Mouse (Mus musculus): Measurements from ENCODE around the gene Psmc5. TPM values are rescaled to one million over a fixed set of nuclear protein-coding genes. Genes with fewer than 3 reads are reported as not detected.
"Not testable (repeated sequence)": the region's sequence is repeated elsewhere in the genome, so short reads cannot be mapped to it uniquely, and the experiment has no call there.

Gene Psmc5
- polyA plus RNA-seq, 1 experiment from 2014 or later = 389 TPM

- DNase-seq (ENCODE audit: low spot score); ATAC-seq (replicated peaks; ENCODE audit: insufficient number of reproducible peaks, low FRiP score, low TSS enrichment, low read depth); H3K27me3 ChIP-seq (ENCODE audit: control insufficient read depth, insufficient read depth, low read length); H3K9me3 ChIP-seq (replicated peaks; ENCODE audit: control insufficient read depth, low read length); H3K4me3 ChIP-seq (ENCODE audit: low read depth, low read length); H3K27ac ChIP-seq (replicated peaks; ENCODE audit: low read depth, low read length); H3K4me1 ChIP-seq (ENCODE audit: control insufficient read depth, insufficient read depth, low read length); H3K9ac ChIP-seq (replicated peaks; ENCODE audit: low read length); H3K4me2 ChIP-seq (ENCODE audit: low read depth, low read length): not testable (repeated sequence)
- H3K36me3 ChIP-seq (replicated peaks; ENCODE audit: control insufficient read depth, insufficient read depth, low read depth, low read length) = peaks cover 12% of the 10 kb centered on the region
- 78% methylated on average over 8 of the region's 8 CpGs for WGBS
These were observed 22.0 kb upstream of the Psmc5 start for GRCm38 (mm10) chr11:106233978-106234377.

DNA sequence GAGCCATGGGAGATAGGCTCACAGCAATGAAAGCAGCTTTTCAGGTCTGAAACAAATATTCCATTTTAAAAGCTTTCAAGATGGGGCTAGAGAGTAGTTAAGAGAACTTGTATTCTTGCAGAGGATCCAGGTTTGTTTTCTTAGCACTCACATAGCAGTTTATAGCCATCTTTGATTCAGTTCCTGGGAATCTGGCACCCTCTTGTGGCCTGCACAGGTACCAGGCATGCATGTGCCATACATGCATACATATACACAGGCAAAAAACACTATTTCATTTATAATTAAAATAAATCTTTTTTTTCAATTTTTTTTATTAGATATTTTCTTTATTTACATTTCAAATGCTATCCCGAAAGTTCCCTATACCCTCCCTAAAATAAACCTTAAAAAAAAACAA is 9.1 kb upstream of the Psmc5 start:
- 94% methylated on average over 1 of the region's 1 CpGs for WGBS
- no peak overlapping the region for H3K4me2 ChIP-seq (ENCODE audit: low read depth, low read length)
- H3K27ac ChIP-seq (replicated peaks; ENCODE audit: low read depth, low read length) = no peak overlapping the region
- H3K9ac ChIP-seq (replicated peaks; ENCODE audit: low read length) = no peak overlapping the region
- H3K27me3 ChIP-seq (ENCODE audit: control insufficient read depth, insufficient read depth, low read length) = no peaks in the 10 kb centered on the region
- 0 out of 2 replicates have a peak, but pooled peaks cover 3% of the 10 kb centered on the region for H3K9me3 ChIP-seq (replicated peaks; ENCODE audit: control insufficient read depth, low read length)
- H3K4me3 ChIP-seq (ENCODE audit: low read depth, low read length) = no peak overlapping the region
- H3K4me1 ChIP-seq (ENCODE audit: control insufficient read depth, insufficient read depth, low read length) = no peaks in the 10 kb centered on the region
- peaks cover 34% of the 10 kb centered on the region for H3K36me3 ChIP-seq (replicated peaks; ENCODE audit: control insufficient read depth, insufficient read depth, low read depth, low read length)
- no peak for DNase-seq (ENCODE audit: low spot score)
- no peak for ATAC-seq (replicated peaks; ENCODE audit: insufficient number of reproducible peaks, low FRiP score, low TSS enrichment, low read depth)

DNA sequence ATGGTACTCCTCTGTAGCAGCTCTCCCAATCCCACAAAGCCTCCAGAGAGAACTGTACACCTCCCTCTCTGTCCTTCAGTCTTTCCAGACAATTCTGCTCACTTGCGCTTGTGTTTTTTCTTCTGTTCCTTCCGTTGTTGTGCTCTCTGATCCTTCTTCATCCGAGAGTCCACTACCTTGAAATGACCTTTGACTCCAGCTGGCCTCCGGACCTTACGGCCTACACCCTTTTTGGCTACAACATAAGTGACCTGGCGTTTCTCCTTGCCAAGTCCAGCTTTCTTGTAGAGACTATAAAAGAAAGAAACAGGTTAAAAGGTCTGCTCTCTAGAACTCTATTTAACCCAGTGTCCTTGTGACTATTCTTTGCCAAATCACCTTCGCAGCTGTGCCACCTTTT is 6.6 kb upstream of the Psmc5 start:
- 82% methylated on average over 7 of the region's 7 CpGs for WGBS
- peaks cover 34% of the 10 kb centered on the region for H3K36me3 ChIP-seq (replicated peaks; ENCODE audit: control insufficient read depth, insufficient read depth, low read depth, low read length)

DNA sequence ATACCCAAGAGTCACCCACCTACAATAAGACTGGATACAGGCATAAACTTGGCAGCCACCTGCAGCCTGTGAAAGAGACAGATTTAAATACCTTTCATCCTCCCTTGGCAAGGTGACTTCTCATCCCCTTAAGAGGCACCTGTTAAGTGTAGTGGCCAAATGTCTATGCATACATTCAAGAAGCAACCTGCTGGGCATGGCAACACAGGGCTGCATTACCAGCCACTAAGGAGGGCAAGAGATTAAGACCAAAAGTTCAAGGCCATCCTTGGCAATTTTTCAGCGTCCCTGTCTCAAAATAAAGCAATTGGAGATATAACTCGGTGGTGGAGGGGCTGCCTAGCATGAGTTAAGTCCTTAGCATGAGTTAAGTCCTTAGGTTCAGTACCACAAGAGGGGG is 1.2 kb upstream of the Psmc5 start:
- Histone ChIP-seq H3K27ac (replicated peaks; ENCODE audit: low read depth, low read length) (no peak overlapping the region), H3K9ac (replicated peaks; ENCODE audit: low read length) (no peak overlapping the region), H3K4me1 (ENCODE audit: control insufficient read depth, insufficient read depth, low read length) (0 out of 2 replicates have a peak, but pooled peaks cover 2% of the 10 kb centered on the region), H3K4me3 (ENCODE audit: low read depth, low read length) (peak overlapping the region; percentile 59), H3K27me3 (ENCODE audit: control insufficient read depth, insufficient read depth, low read length) (no peaks in the 10 kb centered on the region), H3K4me2 (ENCODE audit: low read depth, low read length) (peak overlapping the region; percentile 90), H3K36me3 (replicated peaks; ENCODE audit: control insufficient read depth, insufficient read depth, low read depth, low read length) (peaks cover 17% of the 10 kb centered on the region), H3K9me3 (replicated peaks; ENCODE audit: control insufficient read depth, low read length) (no peaks in the 10 kb centered on the region)
- WGBS = 21% methylated on average over 2 of the region's 2 CpGs
- DNase-seq (ENCODE audit: low spot score) = no peak
- ATAC-seq (replicated peaks; ENCODE audit: insufficient number of reproducible peaks, low FRiP score, low TSS enrichment, low read depth) = no peak

More for the DNA sequence above, 6.6 kb upstream of the Psmc5 start:
- no peak overlapping the region for H3K9ac ChIP-seq (replicated peaks; ENCODE audit: low read length)
- H3K4me3 ChIP-seq (ENCODE audit: low read depth, low read length) = no peak overlapping the region
- no peaks in the 10 kb centered on the region for H3K4me1 ChIP-seq (ENCODE audit: control insufficient read depth, insufficient read depth, low read length)
- 0 out of 2 replicates have a peak, but pooled peaks cover 3% of the 10 kb centered on the region for H3K9me3 ChIP-seq (replicated peaks; ENCODE audit: control insufficient read depth, low read length)
- no peaks in the 10 kb centered on the region for H3K27me3 ChIP-seq (ENCODE audit: control insufficient read depth, insufficient read depth, low read length)
- no peak for ATAC-seq (replicated peaks; ENCODE audit: insufficient number of reproducible peaks, low FRiP score, low TSS enrichment, low read depth)
- H3K4me2 ChIP-seq (ENCODE audit: low read depth, low read length) = no peak overlapping the region
- H3K27ac ChIP-seq (replicated peaks; ENCODE audit: low read depth, low read length) = no peak overlapping the region
- no peak for DNase-seq (ENCODE audit: low spot score)

DNA sequence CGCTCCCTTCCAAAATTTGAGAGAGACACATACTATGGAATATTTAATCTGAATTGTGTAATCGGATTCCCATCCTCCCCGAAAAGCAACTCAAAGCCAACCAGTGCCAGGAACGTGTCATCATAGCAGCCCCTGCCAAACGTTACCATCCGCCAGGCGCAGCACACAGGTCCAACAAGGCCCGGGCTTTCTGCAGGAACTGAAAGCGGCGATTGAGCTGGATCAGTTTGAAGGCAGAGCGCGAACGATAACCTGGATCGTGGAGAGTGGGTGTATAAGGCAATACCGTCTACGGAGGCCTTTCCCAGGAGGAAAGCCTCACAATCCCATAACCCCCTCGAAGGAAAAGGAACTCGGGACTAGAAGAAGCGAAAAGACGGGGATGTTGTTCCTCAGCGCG is 780 bp upstream of the Psmc5 start:
- H3K9ac ChIP-seq (replicated peaks; ENCODE audit: low read length) = peak overlapping the region; percentile 65
- H3K9me3 ChIP-seq (replicated peaks; ENCODE audit: control insufficient read depth, low read length) = no peaks in the 10 kb centered on the region
- H3K4me3 ChIP-seq (ENCODE audit: low read depth, low read length) = peak overlapping the region; percentile 59
- 0 out of 2 replicates have a peak, but pooled peaks cover 2% of the 10 kb centered on the region for H3K4me1 ChIP-seq (ENCODE audit: control insufficient read depth, insufficient read depth, low read length)
- no peak for ATAC-seq (replicated peaks; ENCODE audit: insufficient number of reproducible peaks, low FRiP score, low TSS enrichment, low read depth)
- no peak for DNase-seq (ENCODE audit: low spot score)
- peak overlapping the region; percentile 90 for H3K4me2 ChIP-seq (ENCODE audit: low read depth, low read length)
- 5% methylated on average over 22 of the region's 22 CpGs for WGBS
- H3K36me3 ChIP-seq (replicated peaks; ENCODE audit: control insufficient read depth, insufficient read depth, low read depth, low read length) = peaks cover 13% of the 10 kb centered on the region
- H3K27me3 ChIP-seq (ENCODE audit: control insufficient read depth, insufficient read depth, low read length) = no peaks in the 10 kb centered on the region
- no peak overlapping the region for H3K27ac ChIP-seq (replicated peaks; ENCODE audit: low read depth, low read length)

- Histone ChIP-seq H3K4me3 (ENCODE audit: low read depth, low read length) (peak overlapping the region; percentile 59), H3K27me3 (ENCODE audit: control insufficient read depth, insufficient read depth, low read length) (no peaks in the 10 kb centered on the region), H3K9me3 (replicated peaks; ENCODE audit: control insufficient read depth, low read length) (no peaks in the 10 kb centered on the region), H3K36me3 (replicated peaks; ENCODE audit: control insufficient read depth, insufficient read depth, low read depth, low read length) (peaks cover 7% of the 10 kb centered on the region), H3K4me1 (ENCODE audit: control insufficient read depth, insufficient read depth, low read length) (0 out of 2 replicates have a peak, but pooled peaks cover 2% of the 10 kb centered on the region), H3K27ac (replicated peaks; ENCODE audit: low read depth, low read length) (no peak overlapping the region), H3K9ac (replicated peaks; ENCODE audit: low read length) (peak overlapping the region; percentile 65), H3K4me2 (ENCODE audit: low read depth, low read length) (peak overlapping the region; percentile 59)
- 69% methylated on average over 5 of the region's 5 CpGs for WGBS
- ATAC-seq (replicated peaks; ENCODE audit: insufficient number of reproducible peaks, low FRiP score, low TSS enrichment, low read depth) (no peak), DNase-seq (ENCODE audit: low spot score) (no peak)
These were observed 821 bp downstream of the Psmc5 start for GRCm38 (mm10) chr11:106256775-106257174.

DNA sequence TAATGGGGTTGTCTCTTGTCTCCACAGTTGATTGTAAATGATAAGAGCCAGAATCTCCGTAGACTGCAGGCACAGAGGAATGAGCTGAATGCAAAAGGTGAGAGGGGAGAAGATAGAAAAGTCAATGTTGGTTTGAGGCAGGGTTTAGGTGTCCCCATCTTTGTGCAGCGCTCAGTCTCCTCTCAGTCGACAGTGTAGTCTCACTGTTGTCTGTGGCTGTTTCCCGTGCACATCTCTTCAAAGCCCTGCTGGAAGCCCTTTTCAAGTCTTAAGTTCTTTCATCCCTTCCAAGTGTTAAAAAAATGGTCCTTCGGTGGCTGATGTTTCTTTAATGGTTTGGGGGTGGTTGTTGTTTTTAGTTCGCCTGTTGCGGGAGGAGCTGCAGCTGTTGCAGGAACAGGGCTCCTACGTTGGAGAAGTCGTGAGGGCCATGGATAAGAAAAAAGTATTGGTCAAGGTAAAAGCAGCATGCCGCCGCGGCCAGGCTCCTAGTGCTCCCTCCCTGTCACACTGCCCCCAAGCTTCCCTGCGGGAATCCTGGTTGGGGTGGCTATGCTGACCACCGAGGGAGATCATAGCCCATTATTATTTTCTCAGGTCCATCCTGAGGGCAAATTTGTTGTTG is 5.0 kb downstream of the Psmc5 start:
- Histone ChIP-seq H3K27ac (replicated peaks; ENCODE audit: low read depth, low read length) (no peak overlapping the region), H3K9ac (replicated peaks; ENCODE audit: low read length) (no peak overlapping the region), H3K9me3 (replicated peaks; ENCODE audit: control insufficient read depth, low read length) (no peaks in the 10 kb centered on the region), H3K36me3 (replicated peaks; ENCODE audit: control insufficient read depth, insufficient read depth, low read depth, low read length) (peaks cover 35% of the 10 kb centered on the region), H3K4me1 (ENCODE audit: control insufficient read depth, insufficient read depth, low read length) (0 out of 2 replicates have a peak, but pooled peaks cover 2% of the 10 kb centered on the region), H3K27me3 (ENCODE audit: control insufficient read depth, insufficient read depth, low read length) (no peaks in the 10 kb centered on the region), H3K4me2 (ENCODE audit: low read depth, low read length) (no peak overlapping the region), H3K4me3 (ENCODE audit: low read depth, low read length) (no peak overlapping the region)
- 88% methylated on average over 14 of the region's 14 CpGs for WGBS
- ATAC-seq (replicated peaks; ENCODE audit: insufficient number of reproducible peaks, low FRiP score, low TSS enrichment, low read depth) (no peak), DNase-seq (ENCODE audit: low spot score) (no peak)

DNA sequence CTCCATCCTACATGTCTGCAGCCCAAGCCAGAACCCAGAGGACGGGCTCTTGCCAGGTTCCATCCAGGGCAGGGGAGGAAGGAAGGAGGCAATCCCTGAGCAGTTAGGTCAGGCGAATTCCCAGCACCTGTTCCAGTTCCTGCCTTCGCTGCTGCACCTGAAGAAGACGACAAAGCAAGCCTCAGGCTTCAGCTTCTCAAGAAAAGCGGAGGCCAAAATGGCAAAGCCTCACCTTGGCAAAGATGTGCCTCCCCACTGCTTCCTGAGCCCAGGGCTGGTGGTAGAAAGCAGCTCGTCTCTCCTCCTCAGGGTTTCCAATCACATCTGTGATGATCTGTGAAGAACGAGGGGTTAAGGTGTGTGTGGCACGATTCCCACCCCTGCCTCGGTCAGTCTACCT is 8.0 kb downstream of the Psmc5 start:
- Histone ChIP-seq H3K4me2 (ENCODE audit: low read depth, low read length) (no peak overlapping the region), H3K9ac (replicated peaks; ENCODE audit: low read length) (no peak overlapping the region), H3K36me3 (replicated peaks; ENCODE audit: control insufficient read depth, insufficient read depth, low read depth, low read length) (peaks cover 35% of the 10 kb centered on the region), H3K27ac (replicated peaks; ENCODE audit: low read depth, low read length) (no peak overlapping the region), H3K27me3 (ENCODE audit: control insufficient read depth, insufficient read depth, low read length) (no peaks in the 10 kb centered on the region), H3K4me3 (ENCODE audit: low read depth, low read length) (no peak overlapping the region), H3K4me1 (ENCODE audit: control insufficient read depth, insufficient read depth, low read length) (peaks cover 6% of the 10 kb centered on the region; the same call in 1 of the 2 replicates), H3K9me3 (replicated peaks; ENCODE audit: control insufficient read depth, low read length) (no peaks in the 10 kb centered on the region)
- ATAC-seq (replicated peaks; ENCODE audit: insufficient number of reproducible peaks, low FRiP score, low TSS enrichment, low read depth) (no peak), DNase-seq (ENCODE audit: low spot score) (no peak)
- WGBS = 95% methylated on average over 9 of the region's 9 CpGs
